Mouse (Mus musculus): ENCODE measurements at regions not wholly inside any gene's neighbourhood (a gene's known extent, or its start where the extent isn't known, plus 50 kb on each side); places are given as distances from the start of the nearest gene placed in this dataset.

GRCm38 (mm10) chr1:133549816-133550215 lies 60.3 kb downstream of the Snrpe start:
- Histone ChIP-seq H3K9me3 (ENCODE audit: low read length) (no peaks in the 10 kb centered on the region), H3K4me3 (ENCODE audit: low read depth, low read length) (no peak overlapping the region), H3K27ac (ENCODE audit: low read depth, low read length) (no peak overlapping the region), H3K27me3 (ENCODE audit: insufficient read depth, low read length) (no peaks in the 10 kb centered on the region), H3K9ac (no peak overlapping the region), H3K36me3 (ENCODE audit: insufficient read depth) (no peaks in the 10 kb centered on the region), H3K4me1 (ENCODE audit: insufficient read depth) (no peaks in the 10 kb centered on the region), H3K4me2 (ENCODE audit: low read depth) (no peak overlapping the region)
- no peak for TF ChIP-seq CTCF (IDR thresholded peaks at IDR 0.05; ENCODE audit: low read depth)
- 87% methylated on average over 10 of the region's 10 CpGs for WGBS
- DNase-seq (no peak), ATAC-seq (no peak)

DNA sequence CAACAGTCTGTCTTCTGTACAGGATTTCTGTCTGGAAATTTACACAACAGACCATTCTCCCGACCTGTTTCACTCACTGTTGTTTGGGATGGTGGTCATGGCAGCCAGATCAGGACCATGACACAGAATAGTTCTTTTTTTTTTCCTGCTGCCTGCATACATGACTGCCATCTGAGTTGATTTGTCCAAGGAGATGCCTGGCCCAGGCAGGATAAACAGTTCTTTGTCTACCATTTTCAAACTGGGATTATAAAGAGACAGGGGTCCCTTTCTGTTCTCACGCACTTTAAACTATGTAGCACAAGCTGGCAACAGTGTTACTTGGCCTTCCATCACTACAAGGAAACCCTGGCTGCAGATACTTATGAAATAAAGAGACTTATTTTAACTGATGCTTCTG lies 61.1 kb downstream of the Snrpe start:
- TF ChIP-seq CTCF (IDR thresholded peaks at IDR 0.05; ENCODE audit: low read depth), result no peak
- H3K36me3 ChIP-seq (ENCODE audit: insufficient read depth), result no peaks in the 10 kb centered on the region
- no peak overlapping the region for H3K27ac ChIP-seq (ENCODE audit: low read depth, low read length)
- no peak overlapping the region for H3K9ac ChIP-seq
- ATAC-seq (no peak), DNase-seq (no peak)
- no peaks in the 10 kb centered on the region for H3K9me3 ChIP-seq (ENCODE audit: low read length)
- no peaks in the 10 kb centered on the region for H3K4me1 ChIP-seq (ENCODE audit: insufficient read depth)
- WGBS, result 14% methylated on average over 2 of the region's 2 CpGs
- no peaks in the 10 kb centered on the region for H3K27me3 ChIP-seq (ENCODE audit: insufficient read depth, low read length)
- no peak overlapping the region for H3K4me2 ChIP-seq (ENCODE audit: low read depth)
- no peak overlapping the region for H3K4me3 ChIP-seq (ENCODE audit: low read depth, low read length)

- Histone ChIP-seq H3K27ac (ENCODE audit: low read depth, low read length) (no peak overlapping the region), H3K36me3 (ENCODE audit: insufficient read depth) (no peaks in the 10 kb centered on the region), H3K4me1 (ENCODE audit: insufficient read depth) (no peaks in the 10 kb centered on the region), H3K4me2 (ENCODE audit: low read depth) (no peak overlapping the region), H3K4me3 (ENCODE audit: low read depth, low read length) (no peak overlapping the region), H3K27me3 (ENCODE audit: insufficient read depth, low read length) (no peaks in the 10 kb centered on the region), H3K9me3 (ENCODE audit: low read length) (no peaks in the 10 kb centered on the region), H3K9ac (no peak overlapping the region)
- no peak for ATAC-seq
- TF ChIP-seq CTCF (IDR thresholded peaks at IDR 0.05; ENCODE audit: low read depth), result no peak
- DNase-seq, result no peak
- WGBS, result 85% methylated on average over 3 of the region's 3 CpGs
Observed at GRCm38 (mm10) chr1:133547541-133547940, 62.5 kb downstream of the Snrpe start.

- Histone ChIP-seq H3K36me3 (ENCODE audit: insufficient read depth) (no peaks in the 10 kb centered on the region), H3K4me3 (ENCODE audit: low read depth, low read length) (no peak overlapping the region), H3K9me3 (ENCODE audit: low read length) (no peaks in the 10 kb centered on the region), H3K4me1 (ENCODE audit: insufficient read depth) (no peaks in the 10 kb centered on the region), H3K27ac (ENCODE audit: low read depth, low read length) (no peak overlapping the region), H3K4me2 (ENCODE audit: low read depth) (no peak overlapping the region), H3K27me3 (ENCODE audit: insufficient read depth, low read length) (no peaks in the 10 kb centered on the region), H3K9ac (no peak overlapping the region)
- ATAC-seq (no peak), DNase-seq (no peak)
- WGBS, result 90% methylated on average over 9 of the region's 9 CpGs
- no peak for TF ChIP-seq CTCF (IDR thresholded peaks at IDR 0.05; ENCODE audit: low read depth)
Observed at GRCm38 (mm10) chr1:133544996-133545395, 65.1 kb downstream of the Snrpe start.

- Histone ChIP-seq H3K4me2 (ENCODE audit: low read depth) (no peak overlapping the region), H3K27ac (ENCODE audit: low read depth, low read length) (no peak overlapping the region), H3K36me3 (ENCODE audit: insufficient read depth) (no peaks in the 10 kb centered on the region), H3K4me1 (ENCODE audit: insufficient read depth) (no peaks in the 10 kb centered on the region), H3K4me3 (ENCODE audit: low read depth, low read length) (no peak overlapping the region), H3K9me3 (ENCODE audit: low read length) (no peaks in the 10 kb centered on the region), H3K9ac (no peak overlapping the region), H3K27me3 (ENCODE audit: insufficient read depth, low read length) (no peaks in the 10 kb centered on the region)
- 90% methylated on average over 10 of the region's 10 CpGs for WGBS
- ATAC-seq (no peak), DNase-seq (no peak)
- no peak for TF ChIP-seq CTCF (IDR thresholded peaks at IDR 0.05; ENCODE audit: low read depth)
Observed at GRCm38 (mm10) chr1:133543751-133544150, 66.3 kb downstream of the Snrpe start.

- no peak for DNase-seq
- no peak for ATAC-seq
- 78% methylated on average over 15 of the region's 15 CpGs for WGBS
- no peak for TF ChIP-seq CTCF (IDR thresholded peaks at IDR 0.05; ENCODE audit: low read depth)
- Histone ChIP-seq H3K36me3 (ENCODE audit: insufficient read depth) (no peaks in the 10 kb centered on the region), H3K4me2 (ENCODE audit: low read depth) (no peak overlapping the region), H3K4me3 (ENCODE audit: low read depth, low read length) (no peak overlapping the region), H3K9me3 (ENCODE audit: low read length) (no peaks in the 10 kb centered on the region), H3K9ac (no peak overlapping the region), H3K4me1 (ENCODE audit: insufficient read depth) (no peaks in the 10 kb centered on the region), H3K27ac (ENCODE audit: low read depth, low read length) (no peak overlapping the region), H3K27me3 (ENCODE audit: insufficient read depth, low read length) (no peaks in the 10 kb centered on the region)
Observed at GRCm38 (mm10) chr1:133541996-133542775, 67.9 kb downstream of the Snrpe start.

DNA sequence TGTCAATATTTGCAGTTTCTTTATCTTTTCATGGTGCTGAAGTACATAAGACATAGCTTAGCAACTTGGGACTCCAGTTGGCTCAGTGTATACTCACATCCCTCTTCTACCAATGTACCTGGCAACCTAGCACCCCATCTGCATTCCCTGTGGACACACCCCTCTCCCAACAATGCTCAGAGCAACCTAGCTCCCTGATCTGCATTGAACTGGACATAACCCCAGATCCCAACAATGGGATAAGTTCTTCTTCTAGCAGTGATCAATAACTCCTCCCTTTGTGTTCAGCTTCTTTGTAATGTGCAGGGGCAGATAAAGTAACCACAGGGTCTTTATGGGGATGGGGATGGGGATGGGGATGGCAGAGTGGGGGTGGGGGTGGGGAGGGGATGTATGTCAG lies 79.4 kb downstream of the Snrpe start:
- no peak overlapping the region for H3K4me3 ChIP-seq (ENCODE audit: low read depth, low read length)
- TF ChIP-seq CTCF (IDR thresholded peaks at IDR 0.05; ENCODE audit: low read depth), result no peak
- ATAC-seq (no peak), DNase-seq (no peak)
- no peak overlapping the region for H3K9ac ChIP-seq
- no peaks in the 10 kb centered on the region for H3K4me1 ChIP-seq (ENCODE audit: insufficient read depth)
- no peaks in the 10 kb centered on the region for H3K27me3 ChIP-seq (ENCODE audit: insufficient read depth, low read length)
- no peak overlapping the region for H3K27ac ChIP-seq (ENCODE audit: low read depth, low read length)
- no peak overlapping the region for H3K4me2 ChIP-seq (ENCODE audit: low read depth)
- no peaks in the 10 kb centered on the region for H3K9me3 ChIP-seq (ENCODE audit: low read length)
- H3K36me3 ChIP-seq (ENCODE audit: insufficient read depth), result no peaks in the 10 kb centered on the region
